Mouse (Mus musculus): ENCODE results near the gene Eng. TPM values are rescaled to one million over a fixed set of nuclear protein-coding genes. Genes with fewer than 3 reads are reported as not detected.

The Eng gene
- polyA plus RNA-seq, 1 experiment, result 37.7 TPM

GRCm38 (mm10) chr2:32620682-32621516, 25.5 kb upstream of the Eng start:
- no peak for DNase-seq (ENCODE audit: extremely low spot score in 1 of 2, low spot score in 1 of 2)

- no peak for DNase-seq (ENCODE audit: extremely low spot score in 1 of 2, low spot score in 1 of 2)
Measured at GRCm38 (mm10) chr2:32621517-32621859, 24.9 kb upstream of the Eng start, which contains the start of gene Ak1. Gene Ak1, plus strand, starts transcription at chr2:32621758.

DNA sequence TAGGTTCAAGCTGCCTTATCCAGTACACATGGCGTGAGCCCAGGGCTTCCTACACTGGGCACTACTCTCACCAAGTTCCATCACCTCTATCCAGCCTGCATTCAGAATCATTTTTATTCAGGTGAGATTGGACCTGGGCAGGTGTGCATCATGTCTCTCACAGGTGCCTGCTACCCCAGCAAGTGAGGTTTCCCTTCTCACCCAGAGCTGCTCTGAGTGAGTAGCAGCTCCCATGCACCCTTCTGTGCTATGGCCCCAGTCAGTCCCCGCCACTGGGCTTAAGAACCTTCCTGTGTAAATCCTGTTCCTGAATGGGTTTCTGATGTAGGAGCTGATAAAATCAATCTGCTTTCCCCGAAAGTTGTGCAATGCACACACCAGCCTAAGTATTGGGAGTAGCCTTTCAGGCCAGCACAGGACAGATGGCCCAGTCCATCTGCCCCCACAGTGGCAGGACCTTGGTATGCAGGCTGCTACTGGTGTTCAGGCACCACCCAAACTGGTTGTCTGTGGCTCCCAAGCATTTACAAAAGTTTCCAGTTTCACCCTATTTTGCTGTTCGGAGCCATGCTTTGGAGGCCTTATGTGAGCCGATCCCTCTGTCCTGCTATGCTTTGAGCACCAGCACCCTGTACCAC, 22.2 kb upstream of the Eng start:
- no peak for DNase-seq (ENCODE audit: extremely low spot score in 1 of 2, low spot score in 1 of 2)

DNA sequence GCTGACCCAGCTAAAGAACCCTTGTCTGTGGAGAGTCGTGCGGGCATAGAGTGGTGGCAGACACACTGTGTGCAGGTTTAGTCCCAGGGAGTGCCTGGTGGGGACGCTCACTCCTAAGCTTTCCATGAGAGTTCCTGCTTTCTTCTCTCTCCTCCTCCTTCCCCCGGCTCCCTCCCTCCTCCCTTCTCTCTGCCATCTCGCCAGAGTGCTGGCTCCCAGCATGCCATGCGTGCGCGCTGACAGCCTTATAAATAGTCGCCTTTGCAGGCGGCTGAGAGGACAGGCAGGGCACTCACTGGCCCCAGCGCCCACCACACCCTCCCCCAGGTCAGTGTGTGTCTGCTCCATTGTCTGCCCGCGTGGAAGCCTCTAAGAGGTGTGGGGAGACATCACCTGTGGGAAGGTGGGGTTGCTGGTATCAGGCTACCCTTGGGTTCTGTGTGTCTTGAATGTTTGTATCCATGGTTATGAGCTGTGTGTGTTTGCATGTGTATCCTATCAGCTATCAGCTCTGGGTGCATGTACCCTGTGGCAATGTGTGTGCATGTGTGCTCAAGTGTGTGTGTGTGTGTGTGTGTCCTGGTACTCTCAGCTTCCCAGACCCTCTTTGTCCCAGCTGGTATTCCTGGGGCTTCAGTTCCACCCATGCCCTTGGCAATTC, 21.1 kb upstream of the Eng start:
- peak; percentile 87 to 94 for DNase-seq (ENCODE audit: extremely low spot score in 1 of 2, low spot score in 1 of 2)

DNA sequence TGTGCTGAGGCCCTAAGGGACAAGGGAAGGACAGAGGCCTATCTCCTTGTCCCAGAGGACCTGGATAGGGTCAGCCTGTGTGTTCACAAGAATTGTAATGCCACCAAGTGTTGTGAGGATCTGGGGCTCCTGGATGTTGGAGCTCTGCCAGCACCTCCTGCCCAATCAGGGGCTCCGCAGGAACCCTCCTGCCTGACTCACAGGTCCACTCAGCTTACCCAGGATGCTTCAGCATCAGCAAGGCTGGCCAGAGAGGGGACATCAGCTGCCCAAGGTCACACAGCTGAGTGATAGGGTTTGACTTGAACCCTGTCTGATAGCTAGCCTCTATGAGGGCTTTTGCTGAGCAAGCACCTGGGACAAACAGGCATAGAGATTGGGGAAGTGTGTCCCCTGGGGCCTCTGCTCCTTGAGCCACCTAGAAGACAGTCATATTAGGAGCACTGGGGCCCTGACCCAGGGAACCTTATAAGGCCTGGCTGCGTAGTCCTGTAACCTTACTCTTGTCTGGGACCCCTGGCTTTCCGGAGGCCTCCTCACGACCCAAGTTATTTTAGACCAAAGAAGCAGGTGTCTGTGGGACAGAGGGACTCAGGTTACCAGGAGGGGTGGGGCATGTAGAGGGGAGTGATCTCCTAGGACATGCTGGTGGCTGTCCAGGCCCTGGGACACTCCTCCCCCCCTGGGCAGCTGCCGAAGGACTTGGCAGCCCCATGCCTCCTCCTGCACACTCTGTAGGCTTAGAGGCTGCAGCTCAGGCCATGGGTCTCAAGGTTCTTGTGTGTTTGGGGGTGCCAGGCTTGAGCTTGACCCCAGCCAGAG, 20.3 kb upstream of the Eng start:
- DNase-seq (ENCODE audit: extremely low spot score in 1 of 2, low spot score in 1 of 2), result peak in 1 of 2 experiments; percentile 70

DNA sequence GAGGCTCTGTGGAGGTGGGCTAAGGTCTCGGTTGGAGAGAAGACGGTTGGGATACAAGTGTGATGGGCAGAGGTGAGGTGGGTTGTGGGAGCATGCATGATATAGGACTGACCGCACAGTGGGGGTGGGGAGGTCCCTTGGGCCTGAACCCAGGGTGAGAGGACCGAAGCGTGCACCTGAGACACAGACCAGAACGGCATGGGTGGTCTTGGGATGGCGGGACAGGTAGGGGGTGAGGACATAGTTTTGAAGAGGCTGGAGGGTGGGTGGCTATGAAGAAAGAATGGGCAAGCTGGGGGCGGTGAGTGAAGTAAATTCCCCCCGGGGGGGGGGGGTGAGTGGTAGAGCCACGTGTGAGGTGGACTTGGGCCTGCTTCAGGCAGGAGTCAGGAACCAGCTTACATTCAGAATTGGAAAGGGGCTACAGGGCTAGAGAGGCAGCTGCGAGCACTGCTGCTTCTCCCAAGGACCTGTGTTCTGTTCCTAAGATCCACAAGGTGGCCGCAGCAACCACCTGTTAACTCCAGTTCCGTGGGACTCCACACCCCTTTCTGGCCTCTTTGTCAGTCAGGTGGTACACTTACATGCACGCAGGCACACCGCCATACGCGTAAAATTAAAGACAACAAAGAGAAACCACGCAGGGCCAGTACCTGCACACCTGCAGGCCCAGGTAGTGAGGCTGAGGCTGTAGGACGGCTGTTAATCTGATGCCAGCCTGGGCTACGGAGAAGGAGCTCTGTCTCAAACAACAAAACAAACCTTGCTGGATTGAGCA, 18.9 kb upstream of the Eng start:
- DNase-seq (ENCODE audit: extremely low spot score in 1 of 2, low spot score in 1 of 2), result no peak

DNA sequence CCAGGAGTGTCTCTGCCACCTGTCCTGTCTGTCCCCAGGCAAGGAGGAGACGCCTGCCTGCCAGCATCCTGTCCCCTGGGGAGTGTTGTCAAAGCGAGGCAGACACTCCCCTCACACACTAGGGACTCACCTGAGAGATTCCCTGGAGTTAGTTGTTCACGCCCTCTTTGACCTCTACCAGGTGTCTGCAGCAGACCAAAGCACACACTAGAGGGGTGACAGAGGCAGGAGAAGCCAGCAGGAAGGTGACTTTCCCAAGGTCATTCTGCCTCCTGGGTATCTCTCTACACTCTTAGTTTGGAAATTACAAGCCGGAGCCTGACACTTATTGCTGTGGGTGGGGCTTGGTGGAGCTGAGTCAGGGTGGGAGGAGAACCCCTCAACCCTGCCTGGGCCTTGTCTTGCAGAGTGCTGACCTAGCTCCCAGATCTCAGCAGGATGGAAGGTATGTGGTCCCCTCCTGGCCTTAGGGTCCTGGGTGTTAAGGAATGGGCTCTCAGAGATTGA, 18.3 kb upstream of the Eng start:
- DNase-seq (ENCODE audit: extremely low spot score in 1 of 2, low spot score in 1 of 2), result no peak

DNA sequence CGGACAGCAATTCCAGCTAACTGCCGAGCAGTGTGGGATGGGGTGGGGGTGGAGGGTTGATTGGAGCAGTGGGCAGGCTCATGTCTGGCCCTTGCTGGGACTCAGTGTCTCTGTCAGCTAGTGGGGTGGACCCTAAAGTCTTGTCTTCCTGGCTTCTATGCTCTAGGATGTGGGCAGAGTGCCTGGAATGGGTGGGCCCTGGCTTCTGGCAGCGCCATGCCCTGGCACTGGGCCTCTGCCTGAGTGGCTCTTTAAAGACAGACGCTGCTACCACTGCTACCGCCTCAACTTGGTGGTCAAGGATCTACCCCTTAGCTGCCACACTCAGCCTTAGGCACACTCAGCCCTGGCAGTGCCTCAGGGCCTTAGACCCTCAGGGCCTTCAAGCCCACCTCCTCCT, 17.7 kb upstream of the Eng start:
- DNase-seq (ENCODE audit: extremely low spot score in 1 of 2, low spot score in 1 of 2), result peak in 1 of 2 experiments; percentile 74

DNA sequence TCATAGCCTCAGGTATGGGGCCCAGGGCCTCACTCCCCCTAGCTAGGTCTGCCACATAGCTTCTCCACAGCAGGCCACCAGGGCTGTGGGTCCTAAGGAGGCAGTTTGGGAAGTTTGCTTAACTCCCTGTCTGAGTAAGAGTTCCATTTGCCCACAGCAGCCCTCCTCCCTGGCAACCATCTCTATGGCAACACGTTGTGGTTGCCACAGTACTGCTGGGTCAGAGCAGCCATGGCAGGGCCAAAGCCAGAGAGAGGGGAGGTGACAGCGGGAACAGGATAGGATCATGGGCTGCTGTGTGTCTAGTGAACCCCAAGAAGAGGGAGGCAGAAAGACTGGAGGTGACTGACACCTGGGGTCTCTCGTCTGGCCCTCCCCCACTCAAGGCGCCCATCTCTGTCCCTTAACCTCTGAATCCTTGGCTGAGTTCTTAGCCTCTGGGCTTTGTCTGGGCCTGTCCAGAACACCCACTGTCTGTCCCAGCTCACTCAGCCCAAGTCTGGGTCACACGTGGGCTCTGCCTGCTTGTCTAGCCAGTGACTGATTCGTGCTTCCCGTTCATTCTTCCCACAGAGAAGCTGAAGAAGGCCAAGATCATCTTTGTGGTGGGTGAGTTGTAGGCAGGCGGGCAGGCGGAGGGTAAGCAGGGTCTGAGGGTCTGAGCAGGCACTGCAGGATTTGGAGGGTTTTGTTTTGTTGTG, 17.0 kb upstream of the Eng start:
- peak in 1 of 2 experiments; percentile 57 for DNase-seq (ENCODE audit: extremely low spot score in 1 of 2, low spot score in 1 of 2)

- DNase-seq (ENCODE audit: extremely low spot score in 1 of 2, low spot score in 1 of 2), result no peak
Measured at GRCm38 (mm10) chr2:32630036-32630435, 16.4 kb upstream of the Eng start.

- no peak for DNase-seq (ENCODE audit: extremely low spot score in 1 of 2, low spot score in 1 of 2)
Measured at GRCm38 (mm10) chr2:32631046-32631445, 15.3 kb upstream of the Eng start.

- DNase-seq (ENCODE audit: extremely low spot score in 1 of 2, low spot score in 1 of 2), result peak; percentile 62 to 89
Measured at GRCm38 (mm10) chr2:32631737-32632394, 14.5 kb upstream of the Eng start.

DNA sequence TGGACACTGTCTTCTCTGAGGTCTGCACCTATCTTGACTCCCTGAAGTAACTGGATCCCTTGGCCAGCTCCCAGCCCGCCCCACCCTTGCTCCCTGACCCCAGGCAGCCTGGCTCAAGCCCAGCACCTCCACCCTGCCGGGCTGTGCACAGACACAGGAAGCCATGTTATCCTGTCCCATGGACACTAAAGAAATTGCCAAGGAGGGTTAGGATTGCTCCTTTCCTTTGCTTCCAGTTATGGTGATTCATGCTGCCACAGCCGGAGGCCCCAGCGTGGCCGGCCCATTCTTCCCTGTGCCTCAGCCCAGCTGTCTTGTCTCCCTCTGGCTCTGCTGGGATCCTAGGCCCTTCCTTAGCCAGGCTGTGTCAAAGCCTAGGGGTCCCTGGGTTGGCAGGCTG, 12.7 kb upstream of the Eng start:
- DNase-seq (ENCODE audit: extremely low spot score in 1 of 2, low spot score in 1 of 2), result no peak

GRCm38 (mm10) chr2:32634277-32635105, 11.9 kb upstream of the Eng start:
- DNase-seq (ENCODE audit: extremely low spot score in 1 of 2, low spot score in 1 of 2), result no peak

DNA sequence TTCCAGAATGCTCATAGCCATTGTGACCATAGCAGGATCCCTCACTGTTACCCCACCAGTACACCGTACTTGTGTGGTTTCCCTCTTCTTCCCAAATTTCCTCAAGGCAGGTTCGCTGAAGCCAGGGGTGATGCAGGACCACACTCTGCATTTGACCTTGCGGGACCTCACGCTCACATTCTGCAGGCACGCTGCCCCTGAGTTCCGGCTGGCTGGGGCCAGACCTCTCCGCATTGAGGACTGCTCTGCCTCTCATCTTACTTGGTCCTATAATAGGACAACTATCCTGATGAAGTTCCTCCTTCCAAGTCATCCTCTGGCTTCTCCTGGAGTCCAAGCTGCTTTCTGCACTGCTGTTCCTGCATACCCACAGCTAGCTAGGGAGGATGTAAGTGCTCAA, 9.8 kb upstream of the Eng start:
- no peak for DNase-seq (ENCODE audit: extremely low spot score in 1 of 2, low spot score in 1 of 2)

- no peak for DNase-seq (ENCODE audit: extremely low spot score in 1 of 2, low spot score in 1 of 2)
Measured at GRCm38 (mm10) chr2:32637778-32638281, 8.6 kb upstream of the Eng start.

- DNase-seq (ENCODE audit: extremely low spot score in 1 of 2, low spot score in 1 of 2), result no peak
Measured at GRCm38 (mm10) chr2:32639632-32640031, 6.8 kb upstream of the Eng start.

All from frontal cortex, adult 2 months (tissue).